Mouse (Mus musculus): Measurements from ENCODE around the gene C130032M10Rik. TPM values are rescaled to one million over a fixed set of nuclear protein-coding genes. Genes with fewer than 3 reads are reported as not detected.

C130032M10Rik gene
- polyA plus RNA-seq, 1 experiment from 2014 or later = not detected

DNA sequence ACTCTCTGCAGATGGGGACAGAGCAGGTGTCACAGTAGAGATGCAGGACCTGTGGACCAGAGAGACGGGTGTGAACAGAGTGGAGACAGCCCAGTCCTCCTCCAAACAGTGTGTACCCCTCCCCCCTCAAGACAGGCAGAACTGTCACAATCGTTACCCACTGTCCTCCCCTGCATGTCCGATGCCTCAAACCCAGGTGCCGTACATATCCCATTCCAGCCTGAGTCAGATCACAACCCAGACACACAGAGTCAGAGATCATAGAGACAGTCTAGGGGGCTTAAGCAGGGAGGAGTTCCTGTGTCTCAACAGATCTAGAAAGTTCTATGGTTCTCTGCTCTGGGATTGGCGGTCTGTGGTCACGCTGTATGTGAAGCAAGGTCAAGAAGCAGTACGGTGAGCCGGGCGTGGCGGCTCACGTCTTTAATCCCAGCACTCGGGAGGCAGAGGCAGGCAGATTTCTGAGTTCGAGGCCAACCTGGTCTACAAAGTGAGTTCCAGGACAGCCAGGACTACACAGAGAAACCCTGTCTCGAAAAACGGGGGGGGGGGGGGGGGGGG lies 9.7 kb downstream of the C130032M10Rik start:
- Histone ChIP-seq H3K4me1 (ENCODE audit: control insufficient read depth, insufficient read depth, low read length) (peaks cover 5% of the 10 kb centered on the region), H3K9ac (ENCODE audit: low read length) (no peak overlapping the region), H3K4me2 (ENCODE audit: low read length) (no peak overlapping the region), H3K36me3 (ENCODE audit: control insufficient read depth, insufficient read depth, low read length) (no peaks in the 10 kb centered on the region), H3K27ac (ENCODE audit: low read depth, low read length) (no peak overlapping the region), H3K9me3 (replicated peaks; ENCODE audit: control insufficient read depth, low read length) (no peaks in the 10 kb centered on the region), H3K27me3 (replicated peaks; ENCODE audit: control insufficient read depth, insufficient read depth, low read length) (no peaks in the 10 kb centered on the region), H3K4me3 (ENCODE audit: low read depth, low read length) (no peak overlapping the region)
- ATAC-seq (no peak), DNase-seq (ENCODE audit: low spot score) (no peak)
- WGBS = 95% methylated on average over 13 of the region's 15 CpGs

DNA sequence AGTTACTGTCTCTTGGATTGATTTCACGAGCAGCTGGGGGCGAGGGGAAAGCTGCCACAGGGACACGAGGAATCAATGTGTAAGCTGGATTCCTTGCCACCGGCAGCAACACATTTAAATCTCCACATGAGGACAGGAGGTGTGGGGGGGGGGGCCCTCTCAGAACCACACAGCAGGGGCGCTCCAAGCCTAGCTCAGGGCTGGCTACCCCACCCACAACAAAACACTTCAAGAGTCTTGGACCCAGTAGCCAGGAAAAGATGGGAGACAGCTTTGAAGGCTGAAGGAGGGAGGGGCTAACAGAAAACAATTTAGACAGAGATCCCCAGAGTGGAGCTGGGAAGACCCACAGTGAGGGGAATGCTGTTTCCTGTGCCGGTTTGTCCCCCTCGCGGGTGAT lies 10.4 kb downstream of the C130032M10Rik start:
- Histone ChIP-seq H3K36me3 (ENCODE audit: control insufficient read depth, insufficient read depth, low read length) (no peaks in the 10 kb centered on the region), H3K27ac (ENCODE audit: low read depth, low read length) (no peak overlapping the region), H3K4me1 (ENCODE audit: control insufficient read depth, insufficient read depth, low read length) (peaks cover 5% of the 10 kb centered on the region), H3K4me2 (ENCODE audit: low read length) (no peak overlapping the region), H3K27me3 (replicated peaks; ENCODE audit: control insufficient read depth, insufficient read depth, low read length) (no peaks in the 10 kb centered on the region), H3K9ac (ENCODE audit: low read length) (no peak overlapping the region), H3K4me3 (ENCODE audit: low read depth, low read length) (no peak overlapping the region), H3K9me3 (replicated peaks; ENCODE audit: control insufficient read depth, low read length) (no peaks in the 10 kb centered on the region)
- no peak for DNase-seq (ENCODE audit: low spot score)
- 10% methylated on average over 8 of the region's 8 CpGs for WGBS
- ATAC-seq = 0 out of 2 replicates have a peak, but pooled peaks have one; percentile 14

DNA sequence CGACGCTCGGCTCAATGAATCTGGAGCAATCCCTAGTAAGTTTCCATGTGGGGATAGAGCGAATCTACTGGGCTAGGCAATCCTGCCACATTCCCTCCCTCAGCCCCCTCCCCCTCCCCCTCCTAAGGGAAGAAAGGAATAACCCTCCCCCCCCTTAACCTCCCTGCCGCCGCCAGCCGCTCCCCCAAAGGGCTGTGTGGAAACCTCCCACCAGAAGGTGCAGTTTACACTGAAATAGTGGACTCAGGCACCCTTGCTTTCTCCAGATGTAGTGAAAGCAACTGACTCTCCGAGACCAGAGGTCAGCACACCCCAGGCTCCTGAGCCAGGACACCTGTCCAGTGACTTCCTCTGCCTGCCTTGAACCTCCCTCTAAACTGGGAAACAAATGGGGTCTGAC lies 11.1 kb downstream of the C130032M10Rik start:
- ATAC-seq (no peak), DNase-seq (ENCODE audit: low spot score) (no peak)
- Histone ChIP-seq H3K36me3 (ENCODE audit: control insufficient read depth, insufficient read depth, low read length) (no peaks in the 10 kb centered on the region), H3K9ac (ENCODE audit: low read length) (no peak overlapping the region), H3K27me3 (replicated peaks; ENCODE audit: control insufficient read depth, insufficient read depth, low read length) (no peaks in the 10 kb centered on the region), H3K4me3 (ENCODE audit: low read depth, low read length) (no peak overlapping the region), H3K9me3 (replicated peaks; ENCODE audit: control insufficient read depth, low read length) (no peaks in the 10 kb centered on the region), H3K4me1 (ENCODE audit: control insufficient read depth, insufficient read depth, low read length) (peaks cover 5% of the 10 kb centered on the region), H3K4me2 (ENCODE audit: low read length) (peak overlapping the region; percentile 8; the same call in 1 of the 2 replicates), H3K27ac (ENCODE audit: low read depth, low read length) (no peak overlapping the region)
- 9% methylated on average over 8 of the region's 8 CpGs for WGBS

GRCm38 (mm10) chr9:114527085-114527484 lies 11.6 kb downstream of the C130032M10Rik start:
- Histone ChIP-seq H3K36me3 (ENCODE audit: control insufficient read depth, insufficient read depth, low read length) (no peaks in the 10 kb centered on the region), H3K4me3 (ENCODE audit: low read depth, low read length) (no peak overlapping the region), H3K9ac (ENCODE audit: low read length) (no peak overlapping the region), H3K4me2 (ENCODE audit: low read length) (peak overlapping the region; percentile 8; the same call in 1 of the 2 replicates), H3K9me3 (replicated peaks; ENCODE audit: control insufficient read depth, low read length) (no peaks in the 10 kb centered on the region), H3K4me1 (ENCODE audit: control insufficient read depth, insufficient read depth, low read length) (peaks cover 5% of the 10 kb centered on the region), H3K27me3 (replicated peaks; ENCODE audit: control insufficient read depth, insufficient read depth, low read length) (no peaks in the 10 kb centered on the region), H3K27ac (ENCODE audit: low read depth, low read length) (no peak overlapping the region)
- 3% methylated on average over 16 of the region's 16 CpGs for WGBS
- peak; percentile 57 for DNase-seq (ENCODE audit: low spot score)
- peak; percentile 45; the same call in 1 of the 2 replicates for ATAC-seq

DNA sequence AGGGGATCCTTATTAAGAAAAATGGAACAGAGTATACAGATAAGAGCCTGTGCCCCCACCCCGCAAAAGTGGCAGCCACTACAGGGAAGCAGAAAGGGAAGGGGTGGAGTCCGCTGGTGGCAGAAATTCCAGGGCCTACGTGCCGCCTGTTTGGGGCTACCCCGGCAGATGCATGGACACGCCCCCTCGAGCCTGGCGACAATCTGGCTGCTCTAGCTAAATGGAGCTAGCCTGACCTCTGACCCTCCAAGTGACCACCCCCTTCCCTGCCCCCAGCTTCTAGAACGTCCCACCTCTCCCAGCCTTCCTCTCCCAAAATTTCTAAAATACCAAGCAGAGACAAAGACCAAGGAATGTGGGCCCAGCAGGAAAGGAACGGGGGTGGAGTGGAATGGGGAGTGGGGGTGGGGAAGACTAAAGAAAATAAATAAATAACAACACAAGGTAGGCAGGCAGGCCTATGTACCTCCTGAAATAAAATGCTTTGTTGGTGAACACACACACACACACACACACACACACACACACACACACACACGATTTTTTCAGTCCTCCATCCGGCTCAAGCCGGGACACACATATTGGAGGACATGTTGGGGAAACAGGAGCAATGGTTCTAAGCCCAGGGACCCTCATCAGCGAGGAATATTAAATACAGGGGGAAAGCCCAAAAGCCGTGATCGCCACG lies 12.6 kb downstream of the C130032M10Rik start:
- WGBS = 11% methylated on average over 17 of the region's 17 CpGs

GRCm38 (mm10) chr9:114528680-114529048 lies 13.2 kb downstream of the C130032M10Rik start:
- no peaks in the 10 kb centered on the region for H3K27me3 ChIP-seq (replicated peaks; ENCODE audit: control insufficient read depth, insufficient read depth, low read length)
- H3K9me3 ChIP-seq (replicated peaks; ENCODE audit: control insufficient read depth, low read length) = no peaks in the 10 kb centered on the region
- no peak overlapping the region for H3K4me2 ChIP-seq (ENCODE audit: low read length)
- H3K9ac ChIP-seq (ENCODE audit: low read length) = no peak overlapping the region
- no peaks in the 10 kb centered on the region for H3K36me3 ChIP-seq (ENCODE audit: control insufficient read depth, insufficient read depth, low read length)
- DNase-seq (ENCODE audit: low spot score) = peak; percentile 55
- no peak overlapping the region for H3K27ac ChIP-seq (ENCODE audit: low read depth, low read length)
- no peak overlapping the region for H3K4me3 ChIP-seq (ENCODE audit: low read depth, low read length)
- 29% methylated on average over 9 of the region's 9 CpGs for WGBS
- ATAC-seq = no peak
- peaks cover 5% of the 10 kb centered on the region for H3K4me1 ChIP-seq (ENCODE audit: control insufficient read depth, insufficient read depth, low read length)

More for the DNA sequence above, 12.6 kb downstream of the C130032M10Rik start:
- Histone ChIP-seq H3K36me3 (ENCODE audit: control insufficient read depth, insufficient read depth, low read length) (no peaks in the 10 kb centered on the region), H3K27me3 (replicated peaks; ENCODE audit: control insufficient read depth, insufficient read depth, low read length) (no peaks in the 10 kb centered on the region), H3K27ac (ENCODE audit: low read depth, low read length) (no peak overlapping the region), H3K9me3 (replicated peaks; ENCODE audit: control insufficient read depth, low read length) (no peaks in the 10 kb centered on the region), H3K4me1 (ENCODE audit: control insufficient read depth, insufficient read depth, low read length) (peaks cover 5% of the 10 kb centered on the region), H3K9ac (ENCODE audit: low read length) (no peak overlapping the region), H3K4me3 (ENCODE audit: low read depth, low read length) (no peak overlapping the region), H3K4me2 (ENCODE audit: low read length) (0 out of 2 replicates have a peak overlapping the region, but pooled peaks have one; percentile 16)
- DNase-seq (ENCODE audit: low spot score) (no peak), ATAC-seq (peak; percentile 64)

- H3K4me1 ChIP-seq (ENCODE audit: control insufficient read depth, insufficient read depth, low read length) = peaks cover 2% of the 10 kb centered on the region; the same call in 1 of the 2 replicates
- WGBS = 27% methylated on average over 11 of the region's 11 CpGs
- no peak for DNase-seq (ENCODE audit: low spot score)
- no peak overlapping the region for H3K4me3 ChIP-seq (ENCODE audit: low read depth, low read length)
- H3K9me3 ChIP-seq (replicated peaks; ENCODE audit: control insufficient read depth, low read length) = no peaks in the 10 kb centered on the region
- ATAC-seq = no peak
- no peaks in the 10 kb centered on the region for H3K27me3 ChIP-seq (replicated peaks; ENCODE audit: control insufficient read depth, insufficient read depth, low read length)
- H3K27ac ChIP-seq (ENCODE audit: low read depth, low read length) = no peak overlapping the region
- no peak overlapping the region for H3K9ac ChIP-seq (ENCODE audit: low read length)
- H3K36me3 ChIP-seq (ENCODE audit: control insufficient read depth, insufficient read depth, low read length) = no peaks in the 10 kb centered on the region
- no peak overlapping the region for H3K4me2 ChIP-seq (ENCODE audit: low read length)
Observed at GRCm38 (mm10) chr9:114531276-114531675, 15.8 kb downstream of the C130032M10Rik start.

DNA sequence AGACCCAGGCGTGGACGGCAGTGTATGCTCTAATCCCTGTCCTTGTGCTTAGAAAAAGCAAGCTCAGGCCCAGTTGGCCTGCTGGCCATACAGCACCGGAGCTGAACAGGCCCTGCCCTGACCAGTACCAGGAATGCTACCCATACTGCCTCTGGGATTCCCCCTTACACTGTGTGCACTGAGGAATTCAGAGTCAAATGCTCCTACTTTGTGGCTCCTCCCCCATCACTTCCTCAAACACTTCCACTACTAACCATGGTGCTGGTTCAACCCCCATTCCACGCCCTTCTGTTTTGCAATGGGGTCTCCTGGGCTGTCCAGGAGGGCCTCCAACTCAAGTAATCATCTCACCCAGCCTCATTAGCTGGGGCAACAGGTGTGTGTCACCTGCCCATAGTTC lies 18.4 kb downstream of the C130032M10Rik start:
- no peak overlapping the region for H3K27ac ChIP-seq (ENCODE audit: low read depth, low read length)
- WGBS = 78% methylated on average over 4 of the region's 4 CpGs
- H3K4me1 ChIP-seq (ENCODE audit: control insufficient read depth, insufficient read depth, low read length) = 0 out of 2 replicates have a peak, but pooled peaks cover 3% of the 10 kb centered on the region
- H3K9me3 ChIP-seq (replicated peaks; ENCODE audit: control insufficient read depth, low read length) = no peaks in the 10 kb centered on the region
- DNase-seq (ENCODE audit: low spot score) (no peak), ATAC-seq (no peak)
- no peaks in the 10 kb centered on the region for H3K27me3 ChIP-seq (replicated peaks; ENCODE audit: control insufficient read depth, insufficient read depth, low read length)
- H3K9ac ChIP-seq (ENCODE audit: low read length) = no peak overlapping the region
- no peak overlapping the region for H3K4me2 ChIP-seq (ENCODE audit: low read length)
- no peak overlapping the region for H3K4me3 ChIP-seq (ENCODE audit: low read depth, low read length)
- no peaks in the 10 kb centered on the region for H3K36me3 ChIP-seq (ENCODE audit: control insufficient read depth, insufficient read depth, low read length)

All from forebrain, embryonic 14.5 days (tissue).